Mouse (Mus musculus): ENCODE measurements around the gene H2-DMa.

DNA sequence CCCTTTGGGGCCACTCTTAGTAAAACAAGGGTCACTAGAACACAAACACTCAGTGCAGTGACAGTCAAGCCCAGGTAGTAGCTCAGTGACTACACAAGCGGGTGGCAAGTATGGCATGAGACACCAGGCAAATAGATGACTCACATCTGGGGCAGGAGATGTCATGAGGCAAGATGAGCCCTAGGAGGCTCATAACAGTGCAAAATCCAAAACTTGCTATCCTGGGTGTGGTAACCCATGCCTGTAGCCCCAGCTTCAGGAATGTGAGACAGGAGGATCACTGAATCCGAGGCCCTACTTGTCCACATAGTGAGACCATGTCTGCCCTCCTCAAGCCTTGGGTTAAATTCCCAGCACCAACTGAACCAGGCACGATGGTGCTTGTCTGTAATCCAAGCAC, 15.1 kb downstream of the H2-DMa start:
- TF ChIP-seq CTCF (IDR thresholded peaks at IDR 0.05; ENCODE audit: borderline replicate concordance, insufficient read depth, low read length), result no peak
- TF ChIP-seq POLR2A (IDR thresholded peaks at IDR 0.05; ENCODE audit: low read depth, low read length), result no peak

All from embryonic fibroblast, embryonic 13.5 days (primary cell).